Mouse (Mus musculus) spleen, adult 2 months (tissue): ENCODE measurements around the gene Gpr156.
"Not testable (repeated sequence)": the region's sequence is repeated elsewhere in the genome, so short reads cannot be mapped to it uniquely, and the experiment has no call there.

Source experiments
- CTCF ChIP-seq: fragments of 200-500 bp; IDR thresholded peaks from 2 replicates; pipeline ENCODE4 v1.5.1; 2011; ENCODE audit warnings: mild to moderate bottlenecking, inconsistent platforms; ENCODE audit not compliant: insufficient read depth, insufficient read length, insufficient replicate concordance; ENCODE audit errors: extremely low read depth
- POLR2A ChIP-seq: fragments of 200-500 bp; IDR thresholded peaks from 2 replicates; pipeline ENCODE4 v1.6.1; 2011; ENCODE audit warnings: low read depth, low read length, inconsistent platforms

GRCm38 (mm10) chr16:37973239-37973638 lies 56.9 kb downstream of the Gpr156 start:
- not testable (repeated sequence) for TF ChIP-seq CTCF, POLR2A
